Mouse (Mus musculus): Measurements from ENCODE around the gene Tmem150b. TPM values are rescaled to one million over a fixed set of nuclear protein-coding genes. Genes with fewer than 3 reads are reported as not detected.

Gene Tmem150b
- total RNA-seq (2023): 0.40 TPM

DNA sequence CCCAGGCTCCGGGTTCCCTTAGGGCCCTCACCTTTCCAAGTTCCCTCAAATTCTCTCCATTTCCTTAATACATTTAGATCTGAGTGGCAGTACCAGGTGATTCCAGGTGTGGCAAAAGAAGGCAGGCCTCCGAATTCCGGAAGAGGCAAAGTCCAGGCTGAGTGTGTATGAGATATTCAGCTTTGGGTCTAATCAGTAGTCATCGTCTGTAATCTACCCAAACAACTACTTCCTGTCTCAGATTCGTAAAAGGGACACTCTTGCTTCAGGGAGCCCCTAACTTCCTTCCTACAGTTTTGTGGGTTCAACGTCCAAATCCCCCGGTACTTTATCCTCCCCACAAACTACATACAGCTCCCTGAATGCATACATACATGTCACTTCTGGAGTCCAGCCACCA is at the start of gene Tmem150b:
Gene Tmem150b (minus strand): TSS at position 81 of the 400 bp plus-strand sequence.

DNA sequence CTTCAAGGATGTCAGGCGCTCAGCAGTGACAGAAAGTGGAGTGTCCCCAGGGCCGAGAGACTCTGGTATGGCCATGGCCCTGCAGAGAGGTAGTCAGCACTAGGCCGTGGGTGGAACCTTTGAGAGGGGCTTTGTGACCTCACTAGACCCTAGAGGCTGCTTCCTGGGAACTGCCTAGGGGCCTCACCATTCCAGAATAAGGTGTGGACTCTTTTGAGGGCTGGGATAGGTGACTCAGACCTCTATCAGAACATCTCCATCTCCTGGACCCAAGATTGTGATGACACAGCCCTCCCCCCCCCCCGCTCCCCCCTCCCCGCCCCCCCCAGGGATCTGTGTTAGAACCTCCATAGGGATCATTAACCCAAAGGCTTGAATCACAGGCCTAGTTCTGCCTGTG is 46.2 kb upstream of the Tmem150b start, which contains the start of gene Fam71e2:
Gene Fam71e2 (minus strand): TSS at position 101 of the 400 bp plus-strand sequence.

DNA sequence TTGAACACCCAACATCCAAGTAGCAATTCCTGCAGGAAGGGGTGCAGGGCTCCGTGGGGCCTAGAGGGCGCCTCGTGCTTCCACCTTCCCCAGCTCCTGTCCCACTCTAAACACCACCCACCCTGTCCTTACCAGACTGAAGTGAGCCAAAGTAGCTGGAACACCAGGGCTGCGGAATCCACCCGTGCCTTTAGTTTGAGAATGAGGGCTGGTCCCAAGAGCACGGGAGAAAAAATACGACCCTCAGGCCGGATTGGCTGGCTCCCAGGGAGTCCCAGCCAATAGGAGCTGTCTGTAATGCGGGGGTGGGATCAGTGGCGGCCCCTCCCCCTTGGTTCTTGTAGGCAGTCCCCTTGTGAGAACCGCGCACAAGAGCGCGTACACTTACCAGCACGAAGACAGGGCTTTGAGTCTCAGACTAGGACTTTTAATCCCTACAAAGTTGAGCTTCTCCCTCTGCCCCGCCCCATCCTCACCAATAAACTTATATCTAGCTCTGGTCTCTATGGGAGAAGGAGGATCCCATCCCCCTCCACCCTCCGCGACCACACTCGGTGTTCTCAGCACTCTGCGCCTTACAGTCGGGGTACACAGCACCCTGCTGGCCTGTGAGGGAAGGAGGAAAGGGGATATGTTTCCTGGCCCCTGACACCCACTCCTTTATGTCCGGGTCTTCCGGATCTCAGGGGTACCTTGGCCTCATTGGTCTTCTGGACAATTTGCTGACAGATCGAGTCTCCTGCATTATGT is 27.9 kb upstream of the Tmem150b start, which contains the start of gene Cox6b2:
Gene Cox6b2 (minus strand): TSS at position 274 of the 750 bp plus-strand sequence.

GRCm38 (mm10) chr7:4739544-4740275 is 14.7 kb upstream of the Tmem150b start, which contains the start of gene Kmt5c:
Kmt5c (plus strand) TSS chr7:4740115.

GRCm38 (mm10) chr7:4690387-4690786 is 34.7 kb downstream of the Tmem150b start, which contains the start of gene Brsk1:
Brsk1 (plus strand) TSS chr7:4690604.

GRCm38 (mm10) chr7:4684632-4685417 is 40.2 kb downstream of the Tmem150b start, which contains the start of gene Hspbp1:
Hspbp1 (minus strand) TSS chr7:4685068.

GRCm38 (mm10) chr7:4658912-4659551 is 66.0 kb downstream of the Tmem150b start, which contains the start of gene Ppp6r1:
Ppp6r1 (minus strand) TSS chr7:4659019.

Other genes with a start within 250 kb of the Tmem150b start
- gene Ppp1r12c, start 223.6 kb downstream of the Tmem150b start, total RNA-seq (2023): 225 TPM
- 3.4 TPM for gene Tnnt1, start 208.9 kb downstream of the Tmem150b start, total RNA-seq (2023)
- gene Tnni3, start 201.0 kb downstream of the Tmem150b start, total RNA-seq (2023): not detected
- not detected for gene Dnaaf3, start 192.8 kb downstream of the Tmem150b start, total RNA-seq (2023)
- gene Syt5, start 177.7 kb downstream of the Tmem150b start, total RNA-seq (2023): 0.28 TPM
- gene Ptprh, start 121.2 kb downstream of the Tmem150b start, total RNA-seq (2023): not detected
- 68.5 TPM for gene Tmem86b, start 93.8 kb downstream of the Tmem150b start, total RNA-seq (2023)
- 272 TPM for gene Ppp6r1, start 66.2 kb downstream of the Tmem150b start, total RNA-seq (2023)
- 65.9 TPM for gene Hspbp1, start 40.2 kb downstream of the Tmem150b start, total RNA-seq (2023)
- not detected for gene Brsk1, start 34.6 kb downstream of the Tmem150b start, total RNA-seq (2023)
- 62.8 TPM for gene Kmt5c, start 14.9 kb upstream of the Tmem150b start, total RNA-seq (2023)
- gene Cox6b2, start 27.8 kb upstream of the Tmem150b start, total RNA-seq (2023): 4.5 TPM
- not detected for gene Fam71e2, start 46.1 kb upstream of the Tmem150b start, total RNA-seq (2023)
- gene Il11, start 57.6 kb upstream of the Tmem150b start, total RNA-seq (2023): not detected
- gene Tmem190, start 57.7 kb upstream of the Tmem150b start, total RNA-seq (2023): not detected
- 1.4 TPM for gene Tmem238, start 64.4 kb upstream of the Tmem150b start, total RNA-seq (2023)
- gene Rpl28, start 67.6 kb upstream of the Tmem150b start, total RNA-seq (2023): 2,425 TPM
- gene Ube2s, start 87.3 kb upstream of the Tmem150b start, total RNA-seq (2023): 155 TPM
- gene Shisa7, start 119.4 kb upstream of the Tmem150b start, total RNA-seq (2023): 0.12 TPM
- 3.4 TPM for gene Isoc2b, start 145.0 kb upstream of the Tmem150b start, total RNA-seq (2023)
- gene Isoc2a, start 151.9 kb upstream of the Tmem150b start, total RNA-seq (2023): 10.2 TPM
- not detected for gene Gm36210, start 181.3 kb upstream of the Tmem150b start, total RNA-seq (2023)
- gene Zfp628, start 190.0 kb upstream of the Tmem150b start, total RNA-seq (2023): 36.5 TPM
- 16.7 TPM for gene Nat14, start 196.8 kb upstream of the Tmem150b start, total RNA-seq (2023)
- gene Ssc5d, start 200.5 kb upstream of the Tmem150b start, total RNA-seq (2023): 0.64 TPM
- gene Sbk2, start 239.2 kb upstream of the Tmem150b start, total RNA-seq (2023): not detected
- gene Sbk3, start 245.9 kb upstream of the Tmem150b start, total RNA-seq (2023): not detected